Mouse (Mus musculus) hindbrain, embryonic 10.5 days (tissue): ENCODE results near the gene Bglap3. TPM values are rescaled to one million over a fixed set of nuclear protein-coding genes. Genes with fewer than 3 reads are reported as not detected.
"Not testable (repeated sequence)": the region's sequence is repeated elsewhere in the genome, so short reads cannot be mapped to it uniquely, and the experiment has no call there.

Experiments used
- DNase-seq: peaks from one replicate; pipeline ENCODE4 v3.0.0-alpha.2; 2017; ENCODE audit warnings: low spot score
- H3K27ac ChIP-seq: fragments of 300-500 bp; sonication (generic); 2 replicates; pipeline ENCODE4 v1.5.1; 2016; ENCODE audit warnings: mild to moderate bottlenecking, moderate library complexity
- H3K27me3 ChIP-seq: fragments of 300-500 bp; sonication (generic); 2 replicates; pipeline ENCODE4 v1.6.1; 2016; ENCODE audit warnings: mild to moderate bottlenecking; ENCODE audit not compliant: poor library complexity, insufficient read depth, severe bottlenecking
- H3K36me3 ChIP-seq: fragments of 300-500 bp; sonication (generic); 2 replicates; pipeline ENCODE4 v1.6.1; 2016; ENCODE audit warnings: mild to moderate bottlenecking, moderate library complexity
- H3K4me1 ChIP-seq: fragments of 300-500 bp; sonication (generic); replicated peaks from 2 replicates; pipeline ENCODE4 v1.6.1; 2016; ENCODE audit warnings: mild to moderate bottlenecking
- H3K4me3 ChIP-seq: fragments of 300-500 bp; sonication (generic); 2 replicates; pipeline ENCODE4 v1.5.1; 2016; ENCODE audit warnings: mild to moderate bottlenecking, moderate library complexity
- H3K9me3 ChIP-seq: fragments of 300-500 bp; sonication (generic); 2 replicates; pipeline ENCODE4 v1.6.1; 2016; ENCODE audit warnings: mild to moderate bottlenecking, moderate library complexity
- WGBS: fragments of 180-500 bp; shearing (Covaris S2); methylation state at CpG from one replicate; pipeline ENCODE4 v1.1.7; 2016; 5-methylcytosine and 5-hydroxymethylcytosine counted together
- polyA plus RNA-seq: library from polyadenylated mRNA; unstranded; fragments of >200 nt; fragmentation: Nextera tagmentation; extraction: Ambion mirVana; gene quantifications from 2 replicates; pipeline ENCODE4 v1.2.1, GENCODE M21; 2016

Gene Bglap3
- polyA plus RNA-seq, 1 experiment from 2014 or later, result not detected

- no peak for DNase-seq
- Histone ChIP-seq H3K9me3 (no peaks in the 10 kb centered on the region), H3K27ac (no peak overlapping the region), H3K36me3 (peaks cover 47% of the 10 kb centered on the region), H3K4me1 (peaks cover 25% of the 10 kb centered on the region), H3K27me3 (no peaks in the 10 kb centered on the region), H3K4me3 (no peak overlapping the region)
- 90% methylated on average over 10 of the region's 10 CpGs for WGBS
Observed at GRCm38 (mm10) chr3:88403522-88404230, 31.1 kb upstream of the Bglap3 start.

GRCm38 (mm10) chr3:88398666-88399065, 26.1 kb upstream of the Bglap3 start:
- 0 out of 2 replicates have a peak, but pooled peaks cover 7% of the 10 kb centered on the region for H3K4me1 ChIP-seq
- peaks cover 81% of the 10 kb centered on the region for H3K36me3 ChIP-seq
- peak overlapping the region; percentile 23; the same call in 1 of the 2 replicates for H3K27ac ChIP-seq
- peak; percentile 17 for DNase-seq
- no peaks in the 10 kb centered on the region for H3K9me3 ChIP-seq
- no peaks in the 10 kb centered on the region for H3K27me3 ChIP-seq
- 76% methylated on average over 2 of the region's 2 CpGs for WGBS
- no peak overlapping the region for H3K4me3 ChIP-seq

- Histone ChIP-seq H3K36me3 (peaks cover 76% of the 10 kb centered on the region), H3K4me3 (no peak overlapping the region), H3K27ac (no peak overlapping the region), H3K27me3 (no peaks in the 10 kb centered on the region), H3K4me1 (0 out of 2 replicates have a peak, but pooled peaks cover 7% of the 10 kb centered on the region), H3K9me3 (no peaks in the 10 kb centered on the region)
- no peak for DNase-seq
- 90% methylated on average over 8 of the region's 8 CpGs for WGBS
Observed at GRCm38 (mm10) chr3:88395742-88396141, 23.2 kb upstream of the Bglap3 start.

GRCm38 (mm10) chr3:88395288-88395687, 22.7 kb upstream of the Bglap3 start:
- Histone ChIP-seq H3K27ac (no peak overlapping the region), H3K36me3 (peaks cover 77% of the 10 kb centered on the region), H3K4me3 (no peak overlapping the region), H3K9me3 (no peaks in the 10 kb centered on the region), H3K4me1 (0 out of 2 replicates have a peak, but pooled peaks cover 7% of the 10 kb centered on the region), H3K27me3 (no peaks in the 10 kb centered on the region)
- WGBS, result 98% methylated on average over 6 of the region's 6 CpGs
- no peak for DNase-seq

- Histone ChIP-seq H3K27ac (no peak overlapping the region), H3K36me3 (peaks cover 69% of the 10 kb centered on the region), H3K4me1 (0 out of 2 replicates have a peak, but pooled peaks cover 3% of the 10 kb centered on the region), H3K27me3 (no peaks in the 10 kb centered on the region), H3K9me3 (no peaks in the 10 kb centered on the region), H3K4me3 (no peak overlapping the region)
- DNase-seq, result no peak
- 92% methylated on average over 9 of the region's 9 CpGs for WGBS
Observed at GRCm38 (mm10) chr3:88393776-88394375, 21.3 kb upstream of the Bglap3 start.

- H3K36me3 ChIP-seq, result no peaks in the 10 kb centered on the region
- no peak for DNase-seq
- H3K4me1 ChIP-seq, result peaks cover 11% of the 10 kb centered on the region
- no peaks in the 10 kb centered on the region for H3K9me3 ChIP-seq
- no peaks in the 10 kb centered on the region for H3K27me3 ChIP-seq
- H3K27ac ChIP-seq, result no peak within 1 kb of the TSS
- no peak within 1 kb of the TSS for H3K4me3 ChIP-seq
- WGBS, result 79% methylated on average over 5 of the region's 5 CpGs
Observed at GRCm38 (mm10) chr3:88384364-88384763, 11.8 kb upstream of the Bglap3 start, which contains the start of gene Bglap. TSS of gene Bglap (minus strand) at chr3:88384464.

- H3K9me3 ChIP-seq, H3K27ac ChIP-seq, H3K36me3 ChIP-seq, H3K4me3 ChIP-seq, DNase-seq, H3K27me3 ChIP-seq: not testable (repeated sequence)
- WGBS, result 56% methylated on average over 2 of the region's 7 CpGs
- peaks cover 11% of the 10 kb centered on the region for H3K4me1 ChIP-seq
Observed at GRCm38 (mm10) chr3:88382383-88382782, 9.8 kb upstream of the Bglap3 start.

GRCm38 (mm10) chr3:88381389-88382315, 9.1 kb upstream of the Bglap3 start:
- not testable (repeated sequence) for H3K36me3 ChIP-seq, H3K9me3 ChIP-seq, H3K27me3 ChIP-seq
- peaks cover 11% of the 10 kb centered on the region for H3K4me1 ChIP-seq
- peak overlapping the region; percentile 86 for H3K27ac ChIP-seq
- H3K4me3 ChIP-seq, result peak overlapping the region; percentile 45
- DNase-seq, result peak; percentile 74
- WGBS, result 6% methylated on average over 22 of the region's 22 CpGs

GRCm38 (mm10) chr3:88378599-88378998, 6.1 kb upstream of the Bglap3 start, which contains the start of gene Bglap2:
TSS of gene Bglap2 (minus strand) at chr3:88378699.
- H3K27ac ChIP-seq, H3K4me3 ChIP-seq, H3K36me3 ChIP-seq, H3K9me3 ChIP-seq, H3K27me3 ChIP-seq, DNase-seq: not testable (repeated sequence)
- peaks cover 19% of the 10 kb centered on the region for H3K4me1 ChIP-seq
- WGBS, result 80% methylated on average over 5 of the region's 5 CpGs

- not testable (repeated sequence) for DNase-seq, H3K9me3 ChIP-seq, H3K36me3 ChIP-seq, H3K27me3 ChIP-seq
- H3K27ac ChIP-seq, result peak overlapping the region; percentile 79
- peaks cover 13% of the 10 kb centered on the region for H3K4me1 ChIP-seq
- WGBS, result 32% methylated on average over 7 of the region's 7 CpGs
- H3K4me3 ChIP-seq, result peak overlapping the region; percentile 32; the same call in 1 of the 2 replicates
Observed at GRCm38 (mm10) chr3:88376644-88377043, 4.1 kb upstream of the Bglap3 start.

- H3K27ac ChIP-seq, result peak overlapping the region; percentile 79
- WGBS, result 10% methylated on average over 19 of the region's 19 CpGs
- not testable (repeated sequence) for H3K9me3 ChIP-seq, H3K27me3 ChIP-seq, H3K4me1 ChIP-seq, H3K36me3 ChIP-seq
- peak overlapping the region; percentile 32 for H3K4me3 ChIP-seq
- peak; percentile 63 for DNase-seq
Observed at GRCm38 (mm10) chr3:88375750-88376626, 3.4 kb upstream of the Bglap3 start.

- H3K4me3 ChIP-seq, DNase-seq, H3K27ac ChIP-seq, H3K9me3 ChIP-seq, H3K36me3 ChIP-seq: not testable (repeated sequence)
- H3K4me1 ChIP-seq, result peaks cover 22% of the 10 kb centered on the region
- 88% methylated on average over 7 of the region's 7 CpGs for WGBS
- H3K27me3 ChIP-seq, result peaks cover 34% of the 10 kb centered on the region
Observed at GRCm38 (mm10) chr3:88368511-88368910, 4.0 kb downstream of the Bglap3 start.
